Mouse (Mus musculus) hindbrain, embryonic 15.5 days (tissue): Measurements from ENCODE around the gene Lix1l. TPM values are rescaled to one million over a fixed set of nuclear protein-coding genes. Genes with fewer than 3 reads are reported as not detected.

Experiments
- ATAC-seq: fragments of 200-750 bp; cut with Nextera tagmentation; 2 replicates; pipeline ENCODE4 v1.8.0; 2017; ENCODE audit warnings: low read depth, moderate number of reproducible peaks, moderate TSS enrichment; ENCODE audit not compliant: low FRiP score
- H3K27ac ChIP-seq: fragments of 300-500 bp; sonication (generic); replicated peaks from 2 replicates; pipeline ENCODE4 v1.5.1; 2015; ENCODE audit warnings: mild to moderate bottlenecking, inconsistent platforms
- H3K27me3 ChIP-seq: fragments of 300-500 bp; sonication (generic); 2 replicates; pipeline ENCODE4 v1.6.1; 2015; ENCODE audit warnings: control low read depth, inconsistent platforms
- H3K36me3 ChIP-seq: fragments of 300-500 bp; sonication (generic); 2 replicates; pipeline ENCODE4 v1.6.1; 2015; ENCODE audit warnings: control low read depth, inconsistent platforms
- H3K4me1 ChIP-seq: fragments of 300-500 bp; sonication (generic); replicated peaks from 2 replicates; pipeline ENCODE4 v1.6.1; 2015; ENCODE audit warnings: control low read depth, inconsistent platforms
- H3K4me2 ChIP-seq: fragments of 300-500 bp; sonication (generic); 2 replicates; pipeline ENCODE4 v1.6.1; 2015; ENCODE audit warnings: moderate library complexity, mild to moderate bottlenecking, inconsistent platforms
- H3K4me3 ChIP-seq: fragments of 300-500 bp; sonication (generic); 2 replicates; pipeline ENCODE4 v1.5.1; 2015; ENCODE audit warnings: mild to moderate bottlenecking, inconsistent platforms
- H3K9ac ChIP-seq: fragments of 300-500 bp; sonication (generic); 2 replicates; pipeline ENCODE4 v1.6.1; 2015; ENCODE audit warnings: inconsistent platforms
- H3K9me3 ChIP-seq: fragments of 300-500 bp; sonication (generic); 2 replicates; pipeline ENCODE4 v1.6.1; 2016; ENCODE audit warnings: control low read depth, inconsistent platforms
- WGBS: fragments of 180-500 bp; shearing (Covaris S2); methylation state at CpG from one replicate; pipeline ENCODE4 v1.1.7; 2015; 5-methylcytosine and 5-hydroxymethylcytosine counted together
- polyA plus RNA-seq: library from polyadenylated mRNA; unstranded; fragments of >200 nt; fragmentation: Nextera tagmentation; extraction: Ambion mirVana; gene quantifications from 2 replicates; pipeline ENCODE4 v1.2.1, GENCODE M21; 2015

The Lix1l gene
- polyA plus RNA-seq, 1 experiment from 2014 or later: 6.1 TPM

DNA sequence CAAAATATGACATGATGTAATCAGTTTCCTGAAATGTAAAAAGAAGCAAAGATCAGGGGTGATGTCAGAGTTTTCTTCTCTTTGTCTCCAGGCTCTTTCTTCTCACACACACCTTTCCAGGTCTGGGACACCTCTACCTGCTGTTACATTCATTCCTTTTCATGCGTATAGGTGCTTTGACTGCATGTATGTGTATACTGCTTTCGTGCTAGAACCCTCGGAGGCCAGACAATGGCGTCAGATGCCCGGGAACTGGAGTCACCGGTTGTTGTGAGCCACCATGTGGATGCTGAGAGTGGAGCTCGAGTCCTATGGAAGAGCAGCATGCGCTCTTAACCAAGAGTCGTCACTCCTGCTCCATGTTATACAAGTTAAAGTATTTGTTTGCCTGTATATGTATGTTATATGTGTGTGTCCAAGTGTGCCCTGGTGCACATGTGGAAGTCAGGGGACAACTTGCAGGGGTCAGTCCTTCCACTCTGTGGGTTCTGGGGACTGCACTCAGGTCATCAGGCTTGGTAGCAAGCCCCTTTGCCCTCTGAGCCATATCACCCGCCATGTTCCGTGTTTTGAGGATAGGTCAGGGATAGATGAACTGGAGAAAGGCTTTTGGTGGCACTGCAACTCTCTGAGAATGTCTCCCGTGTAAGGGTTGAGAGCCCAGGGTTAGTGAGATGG lies 22.2 kb upstream of the Lix1l start:
- peaks cover 27% of the 10 kb centered on the region for H3K4me1 ChIP-seq
- H3K9ac ChIP-seq: no peak overlapping the region
- no peaks in the 10 kb centered on the region for H3K36me3 ChIP-seq
- no peak for ATAC-seq
- H3K4me2 ChIP-seq: no peak overlapping the region
- no peaks in the 10 kb centered on the region for H3K9me3 ChIP-seq
- H3K27ac ChIP-seq: no peak overlapping the region
- no peak overlapping the region for H3K4me3 ChIP-seq
- 81% methylated on average over 12 of the region's 12 CpGs for WGBS
- H3K27me3 ChIP-seq: no peaks in the 10 kb centered on the region

DNA sequence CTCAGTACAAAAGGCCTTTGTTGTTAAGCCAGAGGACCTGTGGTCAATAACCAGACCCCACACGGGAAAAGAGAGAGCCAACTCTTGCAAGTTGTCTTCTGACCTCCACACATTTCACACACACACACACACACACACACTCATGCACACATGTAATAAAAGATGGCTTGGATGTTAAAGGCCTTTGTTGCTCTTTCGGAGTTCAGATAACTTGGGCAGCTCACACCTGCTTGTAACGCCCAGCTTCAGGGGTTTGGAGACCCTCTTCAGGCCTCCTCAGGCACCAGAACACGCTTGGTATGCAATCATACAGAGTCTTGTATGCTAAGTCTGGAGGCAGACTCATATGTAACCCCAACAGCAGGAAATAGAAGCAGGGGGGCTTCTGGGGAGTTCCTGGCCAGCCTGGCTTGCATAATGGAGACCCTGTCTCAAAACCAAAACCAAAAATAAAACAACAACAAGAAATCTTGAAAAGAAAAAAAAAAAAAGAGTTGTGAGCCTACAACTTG lies 21.7 kb upstream of the Lix1l start:
- H3K9ac ChIP-seq: no peak overlapping the region
- 82% methylated on average over 4 of the region's 4 CpGs for WGBS
- ATAC-seq: no peak
- no peak overlapping the region for H3K4me3 ChIP-seq
- no peaks in the 10 kb centered on the region for H3K27me3 ChIP-seq
- no peaks in the 10 kb centered on the region for H3K9me3 ChIP-seq
- no peak overlapping the region; the same call in 1 of the 2 replicates for H3K4me2 ChIP-seq
- no peak overlapping the region for H3K27ac ChIP-seq
- H3K4me1 ChIP-seq: peaks cover 27% of the 10 kb centered on the region
- no peaks in the 10 kb centered on the region for H3K36me3 ChIP-seq

DNA sequence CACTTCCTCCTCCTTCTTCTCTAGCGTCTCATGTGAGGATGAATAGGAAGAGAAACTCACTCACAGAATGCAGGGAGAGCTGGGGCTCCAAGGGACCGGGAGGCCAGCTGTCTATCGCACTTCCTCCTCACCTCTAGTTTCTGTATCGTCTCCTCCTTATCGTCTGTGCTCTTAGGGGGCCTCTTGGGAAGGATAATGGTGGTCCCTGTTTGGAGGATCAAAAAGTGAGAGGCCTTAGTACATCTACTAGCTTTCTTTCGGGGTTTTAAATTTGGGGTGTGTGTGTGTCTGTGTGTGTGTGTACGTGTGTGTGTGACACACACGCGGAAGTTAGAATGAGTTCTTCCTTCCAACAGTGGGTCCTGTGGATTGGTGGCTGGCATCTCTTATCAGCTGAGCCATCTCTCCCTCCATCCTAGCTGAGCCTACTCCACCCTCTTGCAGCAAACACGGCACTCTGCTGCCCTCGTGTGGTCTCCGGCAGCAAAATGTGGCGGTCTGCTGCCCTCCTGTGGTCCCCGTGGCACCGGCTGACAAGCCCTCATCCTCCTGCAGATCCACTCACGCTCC lies 21.0 kb upstream of the Lix1l start:
- peak; percentile 77 for ATAC-seq
- no peaks in the 10 kb centered on the region for H3K27me3 ChIP-seq
- no peaks in the 10 kb centered on the region for H3K36me3 ChIP-seq
- no peaks in the 10 kb centered on the region for H3K9me3 ChIP-seq
- H3K9ac ChIP-seq: peak overlapping the region; percentile 41
- H3K27ac ChIP-seq: peak overlapping the region; percentile 47; the same call in 1 of the 2 replicates
- H3K4me3 ChIP-seq: peak overlapping the region; percentile 33
- WGBS: 12% methylated on average over 16 of the region's 16 CpGs
- peaks cover 27% of the 10 kb centered on the region for H3K4me1 ChIP-seq
- peak overlapping the region; percentile 56 for H3K4me2 ChIP-seq

DNA sequence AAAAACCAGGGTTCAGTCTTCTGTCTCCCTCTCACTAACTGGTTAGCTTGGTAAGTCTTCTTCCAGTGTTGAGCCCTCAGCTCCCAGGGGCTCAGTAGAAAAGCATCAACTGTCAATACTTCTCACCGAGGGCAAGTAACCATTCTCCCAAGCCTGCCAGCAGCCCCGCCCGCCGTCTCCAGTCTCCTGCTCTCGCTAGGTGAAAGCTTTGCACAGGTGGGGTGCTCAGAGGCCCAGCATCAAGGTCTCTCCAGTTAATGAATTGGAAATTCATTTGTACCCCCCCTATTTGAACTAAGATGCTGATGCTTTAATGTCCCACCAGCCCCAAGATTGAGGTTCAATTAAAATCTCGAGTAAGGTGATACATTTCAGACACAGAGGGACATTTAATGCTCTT lies 19.8 kb upstream of the Lix1l start:
- Histone ChIP-seq H3K4me1 (peaks cover 26% of the 10 kb centered on the region), H3K27me3 (no peaks in the 10 kb centered on the region), H3K4me2 (no peak overlapping the region), H3K36me3 (no peaks in the 10 kb centered on the region), H3K27ac (no peak overlapping the region), H3K9me3 (no peaks in the 10 kb centered on the region), H3K4me3 (no peak overlapping the region), H3K9ac (no peak overlapping the region)
- no peak for ATAC-seq
- WGBS: 50% methylated on average over 6 of the region's 6 CpGs

DNA sequence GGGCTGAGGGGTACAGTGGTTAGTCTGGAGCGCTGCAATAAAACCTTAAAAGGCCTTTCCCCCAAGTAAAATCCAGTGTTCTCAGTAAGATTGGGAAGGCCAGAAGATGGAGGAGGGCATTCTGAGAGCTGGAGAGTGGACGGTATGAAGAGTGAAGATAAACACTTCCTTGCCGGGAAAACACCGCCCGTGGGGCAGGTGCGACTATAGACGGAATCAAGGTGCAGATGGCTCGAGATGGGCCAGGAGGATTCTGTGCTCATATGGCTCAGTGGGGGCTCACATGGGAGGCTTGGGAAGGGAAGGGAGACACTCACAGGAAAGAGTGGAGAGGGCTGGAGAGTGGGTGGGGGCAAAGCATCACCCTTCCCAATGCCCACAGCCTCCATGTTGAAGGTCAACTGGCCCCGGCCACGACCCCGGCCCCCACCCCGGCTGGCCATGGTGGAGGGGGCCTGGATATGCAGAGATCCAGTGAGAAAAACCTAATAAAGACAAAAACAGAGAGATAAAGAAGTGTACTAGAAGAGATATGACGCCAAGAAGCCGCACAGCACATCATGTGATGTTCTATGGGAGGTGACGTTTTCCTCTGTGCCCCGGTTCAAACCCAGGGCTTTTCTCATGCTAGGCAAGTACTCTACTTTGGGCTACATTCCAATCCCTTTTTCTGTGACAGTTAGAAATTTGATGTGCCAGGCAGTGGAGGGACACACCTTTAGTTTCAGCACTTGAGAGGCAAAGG lies 19.0 kb upstream of the Lix1l start:
- Histone ChIP-seq H3K9ac (no peak overlapping the region), H3K27me3 (no peaks in the 10 kb centered on the region), H3K9me3 (no peaks in the 10 kb centered on the region), H3K27ac (no peak overlapping the region), H3K36me3 (no peaks in the 10 kb centered on the region), H3K4me2 (no peak overlapping the region), H3K4me1 (peaks cover 18% of the 10 kb centered on the region), H3K4me3 (no peak overlapping the region)
- no peak for ATAC-seq
- 86% methylated on average over 16 of the region's 16 CpGs for WGBS

DNA sequence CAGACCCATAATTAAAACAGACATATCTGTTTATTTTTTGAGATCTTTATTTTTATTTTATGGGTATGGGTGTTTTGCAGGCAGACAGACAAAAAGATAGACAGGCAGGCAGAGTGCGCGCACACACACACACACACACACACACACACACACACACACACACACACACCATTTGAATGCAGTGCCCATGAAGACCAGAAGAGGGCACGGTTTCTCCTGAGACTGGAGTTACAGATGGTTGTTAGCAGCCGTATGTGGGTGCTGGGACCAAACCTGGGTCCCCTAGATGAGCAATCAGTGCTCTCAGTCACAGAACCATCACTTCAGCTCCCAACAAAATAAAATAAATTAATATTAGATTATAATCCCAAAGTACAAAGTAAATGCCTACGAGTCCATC lies 17.6 kb upstream of the Lix1l start:
- Histone ChIP-seq H3K27ac (no peak overlapping the region), H3K4me3 (no peak overlapping the region), H3K36me3 (no peaks in the 10 kb centered on the region), H3K9ac (no peak overlapping the region), H3K27me3 (no peaks in the 10 kb centered on the region), H3K4me2 (no peak overlapping the region), H3K9me3 (no peaks in the 10 kb centered on the region), H3K4me1 (peaks cover 13% of the 10 kb centered on the region)
- 89% methylated on average over 5 of the region's 5 CpGs for WGBS
- no peak for ATAC-seq

DNA sequence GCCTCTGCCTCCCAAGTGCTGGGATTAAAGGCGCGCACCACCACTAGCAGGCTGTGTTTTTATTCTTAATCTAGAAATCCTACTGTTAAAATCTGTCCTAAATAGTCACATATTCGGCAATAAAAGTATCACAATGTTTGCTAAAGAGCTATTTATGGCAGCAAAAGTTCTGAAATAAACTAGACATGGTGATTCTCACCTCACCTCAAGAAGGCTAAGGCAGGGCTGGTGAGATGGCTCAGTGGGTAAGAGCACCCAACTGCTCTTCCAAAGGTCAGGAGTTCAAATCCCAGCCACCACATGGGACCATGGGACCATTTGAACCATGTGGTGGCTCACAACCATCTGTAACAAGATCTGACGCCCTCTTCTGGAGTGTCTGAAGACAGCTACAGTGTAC lies 10.3 kb upstream of the Lix1l start:
- Histone ChIP-seq H3K4me2 (no peak overlapping the region), H3K4me1 (peaks cover 18% of the 10 kb centered on the region), H3K9ac (no peak overlapping the region), H3K9me3 (no peaks in the 10 kb centered on the region), H3K4me3 (no peak overlapping the region), H3K36me3 (no peaks in the 10 kb centered on the region), H3K27me3 (no peaks in the 10 kb centered on the region), H3K27ac (no peak overlapping the region)
- ATAC-seq: no peak
- 84% methylated on average over 4 of the region's 4 CpGs for WGBS

DNA sequence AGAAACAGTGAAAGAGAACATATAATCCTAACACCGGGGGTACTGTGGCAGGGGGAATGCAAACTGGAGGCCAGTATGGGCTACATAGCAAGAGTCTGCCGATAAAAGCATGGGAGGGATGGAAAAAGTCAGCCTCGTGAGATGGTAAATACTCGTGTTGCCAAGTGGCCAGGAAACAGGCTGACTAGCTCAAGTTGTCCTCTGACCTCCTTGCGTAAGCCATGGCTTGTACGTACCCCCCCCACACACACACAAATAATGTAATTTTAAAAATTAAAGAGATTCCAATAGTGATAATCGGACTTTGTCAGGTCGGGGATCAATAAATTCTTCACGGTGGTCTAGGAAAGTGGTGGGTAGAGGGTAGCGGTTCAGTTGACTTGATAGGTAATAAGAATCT lies 7.6 kb upstream of the Lix1l start:
- H3K27me3 ChIP-seq: no peaks in the 10 kb centered on the region
- H3K36me3 ChIP-seq: no peaks in the 10 kb centered on the region
- peak overlapping the region; percentile 72 for H3K4me3 ChIP-seq
- peaks cover 44% of the 10 kb centered on the region for H3K4me1 ChIP-seq
- no peak for ATAC-seq
- peak overlapping the region; percentile 67 for H3K9ac ChIP-seq
- H3K9me3 ChIP-seq: no peaks in the 10 kb centered on the region
- WGBS: under 1% methylated on average over 10 of the region's 10 CpGs
- peak overlapping the region; percentile 77 for H3K4me2 ChIP-seq
- peak overlapping the region; percentile 86 for H3K27ac ChIP-seq

DNA sequence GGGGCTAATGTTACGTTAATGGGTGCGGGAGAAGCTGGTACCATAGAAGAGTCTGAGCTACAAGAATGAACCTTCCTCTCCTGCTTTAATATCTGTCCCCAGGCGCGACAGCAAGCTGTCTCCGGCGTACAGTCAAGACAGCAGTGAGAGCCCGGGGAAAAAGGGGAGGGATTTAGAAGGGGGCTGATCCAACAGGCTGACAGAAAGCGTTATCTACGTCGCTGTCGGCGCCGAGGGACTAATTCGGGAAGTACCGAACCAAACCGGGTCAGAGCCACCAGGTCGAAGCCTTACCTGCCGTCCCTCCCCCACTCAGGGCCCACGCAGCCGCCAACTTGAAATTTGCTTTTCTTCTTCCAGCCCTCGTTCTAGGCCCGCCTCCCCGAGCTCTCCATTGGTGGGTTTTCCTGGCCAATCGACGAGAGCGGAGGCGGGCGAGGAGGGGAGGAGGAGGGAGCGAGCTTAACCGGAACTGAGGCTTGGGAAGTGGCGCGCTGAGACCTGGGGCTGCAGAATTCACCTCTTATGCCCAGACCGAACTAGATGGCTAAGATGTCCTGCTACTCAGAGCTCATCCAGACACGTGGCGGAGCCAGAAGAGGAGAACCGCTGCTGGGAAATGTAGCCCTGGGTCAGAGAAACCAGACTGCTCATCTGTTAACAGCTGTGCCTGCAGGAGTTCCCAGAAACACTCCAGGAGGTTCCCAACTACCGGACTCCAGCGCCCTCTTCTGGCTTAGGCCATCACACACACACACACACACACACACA lies 7.0 kb upstream of the Lix1l start, which contains the start of gene Polr3gl:
TSS of gene Polr3gl (minus strand) at position 392 of the 771 bp plus-strand sequence.
- ATAC-seq: peak; percentile 86
- Histone ChIP-seq H3K9me3 (no peaks in the 10 kb centered on the region), H3K27ac (peak within 1 kb of the TSS; percentile 86), H3K4me1 (peaks cover 50% of the 10 kb centered on the region), H3K4me2 (peak within 1 kb of the TSS; percentile 77), H3K27me3 (no peaks in the 10 kb centered on the region), H3K4me3 (peak within 1 kb of the TSS; percentile 72), H3K9ac (peak within 1 kb of the TSS; percentile 67), H3K36me3 (no peaks in the 10 kb centered on the region)
- WGBS: under 1% methylated on average over 35 of the region's 38 CpGs

DNA sequence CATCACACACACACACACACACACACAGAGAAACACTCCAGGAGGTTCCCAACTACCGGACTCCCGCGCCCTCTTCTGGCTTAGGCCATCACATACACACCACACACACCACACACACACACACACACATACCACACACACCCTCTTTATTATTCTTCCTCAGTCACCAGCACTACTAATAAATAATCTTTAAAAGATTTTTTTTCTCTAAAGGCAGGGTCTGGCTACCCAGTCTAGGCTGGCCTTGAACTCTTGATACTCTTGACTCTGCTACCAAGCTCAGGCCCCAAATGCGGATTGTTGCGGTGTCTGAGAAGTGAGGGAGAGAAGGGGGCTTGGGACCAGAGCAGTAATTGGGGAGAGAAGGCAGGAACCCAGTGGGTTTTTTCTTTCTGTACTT lies 6.1 kb upstream of the Lix1l start:
- Histone ChIP-seq H3K9me3 (no peaks in the 10 kb centered on the region), H3K4me3 (no peak overlapping the region), H3K9ac (no peak overlapping the region), H3K36me3 (no peaks in the 10 kb centered on the region), H3K4me1 (peaks cover 59% of the 10 kb centered on the region), H3K27me3 (no peaks in the 10 kb centered on the region), H3K4me2 (no peak overlapping the region), H3K27ac (no peak overlapping the region)
- no peak for ATAC-seq
- WGBS: 80% methylated on average over 5 of the region's 5 CpGs

DNA sequence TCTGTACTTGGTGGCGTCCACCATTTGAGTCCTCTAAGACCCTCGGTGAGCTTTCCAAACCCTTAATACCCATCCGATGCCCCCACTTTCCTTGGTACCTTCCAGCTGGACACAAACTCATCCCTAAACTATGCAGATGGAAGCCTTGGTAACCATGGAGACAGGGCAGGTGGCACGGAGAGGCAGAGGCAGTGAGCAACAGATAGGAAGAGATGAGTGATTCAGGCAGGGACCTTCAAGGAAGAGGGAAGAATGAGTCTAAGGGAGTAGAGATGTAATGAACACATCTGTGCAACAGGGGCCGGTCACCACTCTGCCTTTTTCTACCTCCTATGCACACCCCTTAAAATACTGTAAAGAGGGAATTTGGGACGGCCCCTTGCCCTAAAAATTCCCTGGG lies 5.3 kb upstream of the Lix1l start:
- no peak for ATAC-seq
- no peaks in the 10 kb centered on the region for H3K36me3 ChIP-seq
- WGBS: 23% methylated on average over 6 of the region's 6 CpGs
- no peaks in the 10 kb centered on the region for H3K27me3 ChIP-seq
- H3K9me3 ChIP-seq: no peaks in the 10 kb centered on the region
- peaks cover 67% of the 10 kb centered on the region for H3K4me1 ChIP-seq
- H3K27ac ChIP-seq: peak overlapping the region; percentile 75
- H3K4me3 ChIP-seq: peak overlapping the region; percentile 52
- peak overlapping the region; percentile 99 for H3K4me2 ChIP-seq
- peak overlapping the region; percentile 70; the same call in 1 of the 2 replicates for H3K9ac ChIP-seq
